Mouse (Mus musculus) liver, postnatal 0 days (tissue): ENCODE results near the gene Usp6nl. TPM values are rescaled to one million over a fixed set of nuclear protein-coding genes. Genes with fewer than 3 reads are reported as not detected.
A peak's percentile ranks its signal among the peaks of the same experiment; 100 is the strongest.

Experiments used
- ATAC-seq: fragments of 200-750 bp; cut with Nextera tagmentation; 2 replicates; pipeline ENCODE4 v1.8.0; 2017; ENCODE audit warnings: mild to moderate bottlenecking, moderate library complexity
- DNase-seq: peaks from one replicate; pipeline ENCODE4 v3.0.0-alpha.2; 2016
- H3K27ac ChIP-seq: fragments of 300-500 bp; sonication (generic); 2 replicates; pipeline ENCODE4 v1.5.1; 2014; ENCODE audit warnings: antibody characterized with exemption, moderate library complexity, mild to moderate bottlenecking, low read depth
- H3K27me3 ChIP-seq: fragments of 300-500 bp; sonication (generic); 2 replicates; pipeline ENCODE4 v1.6.1; 2014; ENCODE audit warnings: low read length, control low read depth, mixed read lengths; ENCODE audit not compliant: insufficient read depth
- H3K36me3 ChIP-seq: fragments of 300-500 bp; sonication (generic); replicated peaks from 2 replicates; pipeline ENCODE4 v1.6.1; 2014; ENCODE audit warnings: mild to moderate bottlenecking, control low read depth, low read length, moderate library complexity, mixed read lengths; ENCODE audit not compliant: insufficient read depth
- H3K4me1 ChIP-seq: fragments of 300-500 bp; sonication (generic); 2 replicates; pipeline ENCODE4 v1.6.1; 2014; ENCODE audit warnings: antibody characterized with exemption, mild to moderate bottlenecking, control low read depth; ENCODE audit not compliant: insufficient read depth
- H3K4me2 ChIP-seq: fragments of 300-500 bp; sonication (generic); 2 replicates; pipeline ENCODE4 v1.6.1; 2014; ENCODE audit warnings: low read depth, mild to moderate bottlenecking, low read length, moderate library complexity, mixed read lengths
- H3K4me3 ChIP-seq: fragments of 300-500 bp; sonication (generic); 2 replicates; pipeline ENCODE4 v1.5.1; 2014; ENCODE audit warnings: low read depth, low read length
- H3K9ac ChIP-seq: fragments of 300-500 bp; sonication (generic); replicated peaks from 2 replicates; pipeline ENCODE4 v1.6.1; 2014; ENCODE audit warnings: mild to moderate bottlenecking, moderate library complexity
- H3K9me3 ChIP-seq: fragments of 300-500 bp; sonication (generic); 2 replicates; pipeline ENCODE4 v1.6.1; 2016; ENCODE audit warnings: mild to moderate bottlenecking, control low read depth, low read length, mixed read lengths
- CTCF ChIP-seq: sonication (generic); IDR thresholded peaks from 2 replicates; pipeline ENCODE4 v1.5.1; 2016; ENCODE audit warnings: antibody characterized with exemption, low read depth
- EP300 ChIP-seq: IDR thresholded peaks from 2 replicates; pipeline ENCODE4 v1.6.1; 2016; ENCODE audit warnings: antibody characterized with exemption, low read depth, mild to moderate bottlenecking
- WGBS: fragments of 180-500 bp; shearing (Covaris S2); extraction: QIAGEN DNeasy Blood & Tissue Kit; methylation state at CpG from one replicate; pipeline ENCODE4 v1.1.7; 2014; ENCODE audit not compliant: insufficient replicate concordance; 5-methylcytosine and 5-hydroxymethylcytosine counted together
- polyA plus RNA-seq: library from polyadenylated mRNA; unstranded; fragments of >200 nt; fragmentation: Nextera tagmentation; extraction: Ambion mirVana; gene quantifications from 2 replicates; pipeline ENCODE4 v1.2.1, GENCODE M21; 2015

The Usp6nl gene
- polyA plus RNA-seq, 1 experiment from 2014 or later = 4.6 TPM

DNA sequence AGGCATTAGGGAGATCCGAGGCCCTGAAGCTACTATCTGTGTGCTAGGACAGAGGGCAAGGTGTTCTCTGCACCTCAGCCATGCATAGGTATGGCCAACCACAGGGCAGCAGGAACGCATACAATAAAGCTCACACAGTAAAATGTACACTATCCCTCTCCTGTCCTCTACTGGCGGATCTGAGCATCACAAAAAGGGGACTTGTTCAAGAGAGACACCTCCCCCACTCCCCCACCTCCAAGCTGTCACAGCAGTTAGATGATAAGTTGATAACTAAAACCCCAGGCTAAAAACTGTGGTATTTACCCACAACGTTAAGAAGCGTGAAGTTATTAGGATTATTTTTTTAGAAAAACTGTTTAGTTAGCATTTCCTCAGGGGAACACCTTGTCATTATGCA lies 151.4 kb downstream of the Usp6nl start:
- Histone ChIP-seq H3K4me1 (peaks cover 8% of the 10 kb centered on the region), H3K9me3 (no peaks in the 10 kb centered on the region), H3K4me2 (no peak overlapping the region), H3K9ac (no peak overlapping the region), H3K36me3 (no peaks in the 10 kb centered on the region), H3K27me3 (no peaks in the 10 kb centered on the region), H3K4me3 (no peak overlapping the region), H3K27ac (no peak overlapping the region)
- WGBS = 49% methylated on average over 5 of the region's 5 CpGs
- DNase-seq = no peak
- no peak for ATAC-seq
- TF ChIP-seq EP300 (no peak), CTCF (peak; percentile 28)

DNA sequence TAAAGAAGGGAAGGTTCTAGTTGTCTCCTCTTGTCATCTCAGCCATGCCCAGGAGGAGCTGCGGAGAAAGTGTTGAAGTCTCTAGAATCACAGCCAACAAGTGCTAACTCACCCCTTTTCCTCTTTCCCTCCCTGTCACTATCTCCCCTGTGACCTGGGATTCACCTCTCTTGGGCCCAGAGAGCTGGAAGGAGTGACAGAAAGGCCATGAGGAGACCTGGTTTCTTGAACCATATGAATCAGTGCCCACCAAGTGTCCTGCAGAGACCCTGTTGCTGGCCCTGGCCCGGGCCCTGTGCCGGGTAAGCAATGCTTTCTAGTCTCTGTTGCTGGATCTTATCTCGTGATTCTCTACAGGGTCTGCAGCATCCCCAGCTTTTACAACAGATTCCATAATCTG lies 155.4 kb downstream of the Usp6nl start:
- no peak for TF ChIP-seq CTCF
- no peak for TF ChIP-seq EP300
- no peaks in the 10 kb centered on the region for H3K36me3 ChIP-seq
- no peak for DNase-seq
- H3K9ac ChIP-seq = no peak overlapping the region
- H3K4me2 ChIP-seq = no peak overlapping the region
- H3K9me3 ChIP-seq = no peaks in the 10 kb centered on the region
- peak overlapping the region; percentile 81 for H3K27ac ChIP-seq
- no peak for ATAC-seq
- no peak overlapping the region for H3K4me3 ChIP-seq
- peaks cover 6% of the 10 kb centered on the region for H3K4me1 ChIP-seq
- H3K27me3 ChIP-seq = no peaks in the 10 kb centered on the region
- WGBS = 68% methylated on average over 4 of the region's 4 CpGs

GRCm38 (mm10) chr2:6478361-6478965 lies 156.0 kb downstream of the Usp6nl start:
- H3K9ac ChIP-seq = no peak overlapping the region
- ATAC-seq (peak; percentile 77), DNase-seq (peak; percentile 51)
- peak overlapping the region; percentile 81 for H3K27ac ChIP-seq
- H3K27me3 ChIP-seq = no peaks in the 10 kb centered on the region
- H3K4me3 ChIP-seq = no peak overlapping the region
- H3K36me3 ChIP-seq = no peaks in the 10 kb centered on the region
- H3K9me3 ChIP-seq = no peaks in the 10 kb centered on the region
- peaks cover 6% of the 10 kb centered on the region for H3K4me1 ChIP-seq
- peak overlapping the region; percentile 27 for H3K4me2 ChIP-seq
- 30% methylated on average over 16 of the region's 16 CpGs for WGBS
- no peak for TF ChIP-seq EP300
- no peak for TF ChIP-seq CTCF

DNA sequence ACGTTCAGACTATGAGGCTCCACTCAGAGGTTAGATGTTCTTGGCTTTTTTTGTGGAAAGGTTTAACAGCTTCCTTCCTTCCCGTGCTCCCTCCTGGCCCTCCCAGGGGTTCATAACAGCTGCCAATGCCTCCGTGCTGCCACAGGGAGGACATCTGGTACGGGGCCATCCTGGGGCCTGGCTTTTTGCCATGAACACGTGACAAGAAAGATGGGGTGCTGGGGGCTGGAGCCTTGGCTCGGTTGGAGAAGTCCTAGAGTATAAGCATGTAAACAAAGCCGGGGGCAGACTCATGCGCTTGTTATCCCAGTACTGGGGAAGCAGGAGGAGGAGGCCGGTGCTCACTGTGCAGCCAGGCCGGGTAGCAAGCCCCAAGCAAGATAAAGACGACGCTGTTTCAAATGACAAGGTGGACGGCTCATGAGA lies 156.5 kb downstream of the Usp6nl start:
- WGBS = 35% methylated on average over 13 of the region's 13 CpGs
- Histone ChIP-seq H3K27ac (peak overlapping the region; percentile 81), H3K4me3 (no peak overlapping the region), H3K9me3 (no peaks in the 10 kb centered on the region), H3K4me2 (no peak overlapping the region), H3K36me3 (no peaks in the 10 kb centered on the region), H3K27me3 (no peaks in the 10 kb centered on the region), H3K9ac (no peak overlapping the region), H3K4me1 (peaks cover 6% of the 10 kb centered on the region)
- TF ChIP-seq EP300 (no peak), CTCF (no peak)
- DNase-seq (peak; percentile 47), ATAC-seq (peak; percentile 75)

- H3K9ac ChIP-seq = no peak overlapping the region
- WGBS = 62% methylated on average over 5 of the region's 5 CpGs
- DNase-seq = no peak
- no peaks in the 10 kb centered on the region for H3K27me3 ChIP-seq
- H3K36me3 ChIP-seq = no peaks in the 10 kb centered on the region
- H3K4me2 ChIP-seq = no peak overlapping the region
- H3K9me3 ChIP-seq = no peaks in the 10 kb centered on the region
- ATAC-seq = no peak
- no peak for TF ChIP-seq EP300
- no peak for TF ChIP-seq CTCF
- peaks cover 6% of the 10 kb centered on the region for H3K4me1 ChIP-seq
- peak overlapping the region; percentile 81; the same call in 1 of the 2 replicates for H3K27ac ChIP-seq
- no peak overlapping the region for H3K4me3 ChIP-seq
Measured at GRCm38 (mm10) chr2:6479620-6480019, 157.2 kb downstream of the Usp6nl start.

GRCm38 (mm10) chr2:6481966-6482365 lies 159.5 kb downstream of the Usp6nl start:
- H3K4me3 ChIP-seq = no peak overlapping the region
- H3K27ac ChIP-seq = no peak overlapping the region
- DNase-seq (no peak), ATAC-seq (no peak)
- no peak for TF ChIP-seq CTCF
- no peak for TF ChIP-seq EP300
- H3K36me3 ChIP-seq = no peaks in the 10 kb centered on the region
- H3K9ac ChIP-seq = no peak overlapping the region
- no peaks in the 10 kb centered on the region for H3K9me3 ChIP-seq
- WGBS = 78% methylated on average over 8 of the region's 8 CpGs
- no peak overlapping the region for H3K4me2 ChIP-seq
- peaks cover 4% of the 10 kb centered on the region; the same call in 1 of the 2 replicates for H3K4me1 ChIP-seq
- no peaks in the 10 kb centered on the region for H3K27me3 ChIP-seq

DNA sequence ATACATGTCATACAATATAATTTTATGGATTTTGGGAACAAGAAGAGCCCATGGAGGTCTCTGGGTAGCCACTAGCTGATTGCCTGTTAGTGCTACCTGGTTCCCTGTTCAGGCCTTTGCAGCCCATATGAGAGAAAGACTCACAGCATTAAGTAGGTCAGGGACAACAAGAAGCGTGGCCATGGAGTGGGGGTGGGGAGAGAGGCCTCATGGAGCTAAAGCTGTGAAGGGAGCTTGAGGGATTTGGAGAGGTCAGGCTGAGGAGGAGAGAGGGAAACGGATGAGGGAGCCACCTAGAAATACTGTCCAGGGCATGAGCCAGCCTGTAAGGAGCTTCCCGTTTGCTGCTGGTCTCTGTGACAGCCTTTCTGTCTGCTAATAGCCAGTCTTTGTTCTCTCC lies 159.9 kb downstream of the Usp6nl start:
- ATAC-seq (no peak), DNase-seq (no peak)
- H3K4me3 ChIP-seq = no peak overlapping the region
- H3K27ac ChIP-seq = no peak overlapping the region
- TF ChIP-seq CTCF (no peak), EP300 (no peak)
- H3K4me2 ChIP-seq = no peak overlapping the region
- no peak overlapping the region for H3K9ac ChIP-seq
- H3K4me1 ChIP-seq = peaks cover 4% of the 10 kb centered on the region; the same call in 1 of the 2 replicates
- WGBS = 66% methylated on average over 3 of the region's 3 CpGs
- H3K9me3 ChIP-seq = no peaks in the 10 kb centered on the region
- H3K27me3 ChIP-seq = no peaks in the 10 kb centered on the region
- no peaks in the 10 kb centered on the region for H3K36me3 ChIP-seq
